Mouse (Mus musculus) liver, adult 2 months (tissue): ENCODE results near the gene Drc7.

Source experiments
- CTCF ChIP-seq: fragments of 200-500 bp; IDR thresholded peaks from 2 replicates; pipeline ENCODE4 v1.5.1; 2011; ENCODE audit warnings: low read depth, low read length, control low read depth
- POLR2A ChIP-seq: fragments of 200-500 bp; IDR thresholded peaks from 2 replicates; pipeline ENCODE4 v1.6.1; 2011; ENCODE audit warnings: low read length, control low read depth; ENCODE audit not compliant: insufficient read depth; ENCODE audit errors: extremely low read depth

- TF ChIP-seq CTCF (no peak), POLR2A (no peak)
Observed at GRCm38 (mm10) chr8:95020293-95020777, 34.6 kb upstream of the Drc7 start.
